Mouse (Mus musculus) embryo, embryonic 11.5 days (tissue): ENCODE data around the gene Pstk.
"Not testable (repeated sequence)": the region's sequence is repeated elsewhere in the genome, so short reads cannot be mapped to it uniquely, and the experiment has no call there.

Experiments
- DNase-seq: peaks from one replicate; pipeline ENCODE4 v3.0.0-alpha.2; 2012; ENCODE audit warnings: low read depth, low spot score

The Pstk gene

DNA sequence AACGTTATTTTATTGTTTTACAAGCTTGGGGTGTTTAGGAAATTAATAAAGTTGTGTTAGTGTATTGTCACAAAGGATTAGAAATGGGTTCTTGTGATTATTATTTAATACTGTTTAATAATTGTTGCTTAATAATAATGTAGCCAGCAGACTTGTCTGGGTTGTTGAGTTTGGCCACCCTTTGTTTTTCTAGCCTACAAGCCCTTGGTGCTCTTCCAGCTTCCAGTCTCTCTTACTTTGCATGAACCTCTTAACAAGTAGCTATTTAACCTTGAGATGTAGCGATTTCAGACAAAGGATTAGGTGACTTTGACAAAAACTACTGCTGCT, 41.0 kb downstream of the Pstk start:
- DNase-seq, result no peak

DNA sequence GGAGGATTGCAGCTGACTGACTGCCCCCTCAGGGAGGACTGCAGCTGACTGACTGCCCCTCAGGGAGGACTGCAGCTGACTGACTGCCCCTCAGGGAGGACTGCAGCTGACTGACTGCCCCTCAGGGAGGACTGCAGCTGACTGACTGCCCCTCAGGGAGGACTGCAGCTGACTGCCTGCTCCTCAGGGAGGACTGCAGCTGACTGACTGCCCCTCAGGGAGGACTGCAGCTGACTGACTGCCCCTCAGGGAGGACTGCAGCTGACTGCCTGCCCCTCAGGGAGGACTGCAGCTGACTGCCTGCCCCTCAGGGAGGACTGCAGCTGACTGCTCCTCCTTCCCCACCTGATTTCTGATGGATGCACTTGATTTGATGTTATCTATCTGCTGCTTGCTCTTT, 45.8 kb downstream of the Pstk start:
- not testable (repeated sequence) for DNase-seq

DNA sequence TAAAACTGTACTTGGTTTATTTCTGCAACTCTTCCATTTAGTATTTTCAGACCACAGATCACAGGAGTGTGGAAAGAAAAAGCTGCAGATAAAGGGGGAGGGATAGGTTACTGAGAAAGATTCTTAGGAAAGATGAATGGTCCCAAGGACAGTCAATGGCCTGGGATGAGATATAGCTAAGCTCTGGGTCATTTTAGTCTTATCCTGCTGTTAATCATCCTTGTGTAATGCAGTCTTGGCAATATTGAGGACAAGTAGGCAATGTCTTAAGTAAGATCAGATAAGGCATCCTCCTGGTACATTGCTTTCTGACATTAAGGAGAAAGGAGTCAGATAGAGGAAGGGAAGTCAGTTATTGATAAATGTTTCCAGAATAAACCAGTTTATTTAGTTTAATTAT, 46.7 kb downstream of the Pstk start:
- no peak for DNase-seq

DNA sequence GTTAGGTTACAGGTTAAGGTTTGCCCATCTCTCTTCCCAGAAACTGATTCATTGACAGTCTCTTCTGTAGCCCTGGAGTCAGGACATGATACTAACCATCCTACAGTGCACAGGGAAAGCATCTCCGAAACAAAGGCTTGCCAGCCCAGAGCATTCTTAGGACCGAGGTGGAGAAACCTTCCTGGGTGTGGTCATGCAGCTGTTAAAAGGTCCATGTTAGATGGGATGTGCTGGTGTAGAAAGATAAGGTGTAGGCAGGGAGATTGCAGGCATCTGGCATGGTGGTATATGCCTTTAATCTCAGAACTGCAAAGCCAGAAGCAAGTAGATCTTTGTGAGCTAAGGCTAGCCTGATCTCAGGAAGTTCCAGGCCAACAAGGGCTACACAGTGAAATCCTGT, 54.0 kb downstream of the Pstk start:
- DNase-seq, result no peak

DNA sequence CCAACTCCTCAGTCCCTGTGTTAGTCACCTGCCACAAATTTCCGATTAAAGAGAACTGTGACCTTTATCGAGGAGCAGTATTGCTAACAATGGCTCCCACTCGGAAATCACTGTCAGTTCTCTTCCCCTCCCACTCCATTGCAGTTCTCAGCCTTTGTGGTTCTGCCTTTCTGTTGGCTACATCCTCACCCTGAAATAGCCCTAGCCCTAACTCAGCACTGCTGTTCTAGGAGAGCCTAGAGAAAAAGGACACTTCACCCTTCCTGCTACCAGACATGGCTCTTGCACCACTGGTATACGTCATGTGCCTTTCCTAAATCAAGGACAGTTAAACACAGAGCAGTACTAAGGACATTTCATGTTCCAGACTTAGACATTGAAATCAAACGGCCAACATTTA, 56.4 kb downstream of the Pstk start:
- DNase-seq, result no peak

DNA sequence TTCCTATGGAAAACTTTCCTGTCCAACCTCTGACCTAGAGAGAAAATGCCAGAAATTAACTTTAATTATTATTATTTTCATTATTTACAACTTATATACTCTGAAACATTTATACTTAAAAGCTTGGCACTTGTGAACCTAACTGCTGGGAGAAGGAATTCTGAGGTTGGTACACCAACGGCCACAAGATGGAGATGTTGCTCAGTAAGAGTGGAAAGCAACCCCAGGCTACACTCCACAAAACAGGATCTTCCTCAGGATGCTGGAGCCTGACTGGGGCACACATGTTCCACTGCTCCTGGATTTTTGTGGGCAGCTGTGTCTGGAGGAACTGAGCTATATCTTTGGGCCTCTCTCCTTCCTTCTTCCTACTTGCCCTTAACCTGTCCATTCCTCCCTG, 61.3 kb downstream of the Pstk start:
- peak; percentile 35 for DNase-seq

DNA sequence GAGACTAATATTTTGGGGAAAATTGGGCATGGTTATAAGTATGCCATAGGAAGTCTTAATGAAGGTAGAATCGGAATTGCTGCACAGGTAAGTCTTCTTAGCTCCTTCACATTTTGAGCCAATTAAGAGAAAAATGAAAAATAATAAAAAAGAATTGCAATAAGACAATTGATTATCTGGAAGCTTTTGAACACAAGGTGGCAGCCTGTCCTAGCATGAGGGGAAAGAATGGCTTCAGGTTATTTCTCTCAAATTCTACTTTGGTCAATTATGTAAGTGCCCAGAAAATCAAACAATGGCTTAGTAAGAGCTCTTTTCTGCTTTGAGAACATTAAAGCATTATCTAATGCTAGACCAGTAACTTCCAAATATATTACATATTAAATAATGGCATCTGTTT, 63.3 kb downstream of the Pstk start:
- no peak for DNase-seq

DNA sequence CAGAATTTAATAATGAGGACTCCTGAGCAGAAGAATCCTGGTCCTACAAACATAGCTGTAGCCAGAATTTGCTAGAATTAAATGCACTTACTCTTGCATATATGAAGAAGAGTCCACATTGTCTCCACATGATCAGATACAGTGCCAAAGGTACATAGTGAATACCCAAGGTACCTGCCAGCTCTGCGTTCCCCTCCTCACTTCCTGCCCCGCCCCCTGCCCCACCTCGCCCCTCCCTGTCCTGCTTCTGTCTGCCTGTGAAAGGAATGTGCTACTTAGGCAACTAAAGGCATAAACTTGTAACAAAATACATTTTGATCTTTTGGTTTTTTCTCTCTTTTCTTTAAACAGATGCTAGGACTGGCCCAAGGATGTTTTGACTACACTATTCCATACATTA, 66.1 kb downstream of the Pstk start:
- DNase-seq, result no peak
